Mouse (Mus musculus): Measurements from ENCODE around the gene Dhrs7.
"Not testable (repeated sequence)": the region's sequence is repeated elsewhere in the genome, so short reads cannot be mapped to it uniquely, and the experiment has no call there.

The Dhrs7 gene

GRCm38 (mm10) chr12:72664735-72665337, at the start of gene Dhrs7:
Gene Dhrs7 (minus strand): TSS chr12:72664909.
- peak; percentile 62 for DNase-seq (ENCODE audit: low read depth, low spot score)

DNA sequence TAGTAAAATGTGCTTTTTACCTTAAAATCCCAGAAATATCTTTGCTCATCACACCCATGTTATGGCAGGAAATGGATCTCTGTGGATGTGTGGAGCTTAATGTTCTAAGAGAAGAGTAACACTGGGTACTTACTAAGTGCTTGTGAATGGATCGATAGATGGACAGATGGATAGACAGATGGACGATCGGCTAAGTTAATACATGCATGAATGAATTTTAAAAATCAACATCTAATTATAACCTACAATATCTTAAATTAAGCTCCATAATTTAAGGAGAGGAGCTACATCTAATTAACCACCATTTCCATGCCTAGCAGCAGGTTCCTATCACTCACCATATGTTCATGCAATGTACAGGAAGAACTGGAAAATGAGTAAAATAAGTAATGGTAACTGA, 45.3 kb upstream of the Dhrs7 start:
- DNase-seq (ENCODE audit: low read depth, low spot score): no peak

- DNase-seq (ENCODE audit: low read depth, low spot score): no peak
These were observed 39.4 kb upstream of the Dhrs7 start for GRCm38 (mm10) chr12:72704068-72704467.

GRCm38 (mm10) chr12:72700013-72700412, 35.3 kb upstream of the Dhrs7 start:
- DNase-seq (ENCODE audit: low read depth, low spot score): no peak

- no peak for DNase-seq (ENCODE audit: low read depth, low spot score)
These were observed 30.3 kb upstream of the Dhrs7 start for GRCm38 (mm10) chr12:72694901-72695463.

DNA sequence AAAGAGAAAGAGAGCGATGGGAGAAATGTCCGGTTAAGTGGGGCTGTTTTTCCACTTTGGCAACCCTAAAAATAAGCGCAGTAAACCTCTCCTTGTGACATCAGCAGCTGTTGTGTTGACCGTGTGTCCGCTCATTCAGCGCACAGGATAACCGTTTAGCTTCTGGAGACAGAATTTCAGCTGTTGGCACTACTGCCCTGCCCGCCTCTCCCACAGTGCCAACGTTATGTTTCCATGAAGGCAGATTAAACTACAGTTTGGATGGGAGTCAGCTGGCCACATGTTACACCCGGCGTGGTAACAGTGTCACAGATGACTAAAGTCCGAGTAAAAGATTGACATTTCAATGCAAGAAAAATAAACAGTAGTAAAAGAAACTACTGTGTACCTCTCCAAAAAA, 29.7 kb upstream of the Dhrs7 start:
- no peak for DNase-seq (ENCODE audit: low read depth, low spot score)

GRCm38 (mm10) chr12:72693895-72694294, 29.2 kb upstream of the Dhrs7 start:
- peak; percentile 43 for DNase-seq (ENCODE audit: low read depth, low spot score)

GRCm38 (mm10) chr12:72688281-72688680, 23.6 kb upstream of the Dhrs7 start:
- DNase-seq (ENCODE audit: low read depth, low spot score): peak; percentile 54

DNA sequence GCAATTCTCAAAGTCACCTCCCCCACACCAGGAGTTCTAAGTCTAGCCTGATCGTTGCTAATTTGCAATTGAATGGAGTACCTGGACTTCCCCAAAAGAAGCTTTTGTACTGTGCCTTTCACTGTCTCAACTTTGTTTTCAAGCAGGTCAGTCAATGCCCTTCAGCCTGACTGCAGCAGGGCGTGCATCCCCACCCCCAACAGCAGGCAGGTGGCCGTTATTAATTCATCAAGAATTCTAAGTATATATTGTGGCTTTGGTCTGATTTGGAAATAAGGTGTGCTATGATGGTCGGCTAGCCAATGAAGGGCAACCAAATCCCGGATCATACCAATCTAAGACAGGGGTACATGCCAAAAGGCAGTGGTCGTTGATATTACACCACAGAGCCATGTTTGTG, 23.0 kb upstream of the Dhrs7 start:
- DNase-seq (ENCODE audit: low read depth, low spot score): not testable (repeated sequence)

DNA sequence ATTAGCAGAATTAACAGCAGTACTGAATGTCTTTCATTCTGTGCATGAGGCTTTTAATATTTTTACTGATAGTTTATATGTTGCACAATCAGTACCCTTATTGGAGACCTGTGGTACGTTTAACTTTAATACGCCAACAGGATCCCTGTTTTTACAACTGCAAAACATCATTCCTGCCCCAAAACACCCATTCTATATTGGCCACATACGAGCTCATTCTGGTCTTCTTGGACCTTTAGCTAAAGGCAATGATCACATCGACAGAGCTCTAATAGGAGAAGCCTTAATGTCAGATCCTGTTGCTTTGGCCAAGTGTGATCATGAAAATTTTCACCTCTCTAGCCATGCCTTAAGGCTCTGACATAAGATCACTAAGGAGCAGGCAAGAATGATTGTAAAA, 21.9 kb upstream of the Dhrs7 start:
- DNase-seq (ENCODE audit: low read depth, low spot score): not testable (repeated sequence)

GRCm38 (mm10) chr12:72683612-72684011, 18.9 kb upstream of the Dhrs7 start:
- DNase-seq (ENCODE audit: low read depth, low spot score): no peak

DNA sequence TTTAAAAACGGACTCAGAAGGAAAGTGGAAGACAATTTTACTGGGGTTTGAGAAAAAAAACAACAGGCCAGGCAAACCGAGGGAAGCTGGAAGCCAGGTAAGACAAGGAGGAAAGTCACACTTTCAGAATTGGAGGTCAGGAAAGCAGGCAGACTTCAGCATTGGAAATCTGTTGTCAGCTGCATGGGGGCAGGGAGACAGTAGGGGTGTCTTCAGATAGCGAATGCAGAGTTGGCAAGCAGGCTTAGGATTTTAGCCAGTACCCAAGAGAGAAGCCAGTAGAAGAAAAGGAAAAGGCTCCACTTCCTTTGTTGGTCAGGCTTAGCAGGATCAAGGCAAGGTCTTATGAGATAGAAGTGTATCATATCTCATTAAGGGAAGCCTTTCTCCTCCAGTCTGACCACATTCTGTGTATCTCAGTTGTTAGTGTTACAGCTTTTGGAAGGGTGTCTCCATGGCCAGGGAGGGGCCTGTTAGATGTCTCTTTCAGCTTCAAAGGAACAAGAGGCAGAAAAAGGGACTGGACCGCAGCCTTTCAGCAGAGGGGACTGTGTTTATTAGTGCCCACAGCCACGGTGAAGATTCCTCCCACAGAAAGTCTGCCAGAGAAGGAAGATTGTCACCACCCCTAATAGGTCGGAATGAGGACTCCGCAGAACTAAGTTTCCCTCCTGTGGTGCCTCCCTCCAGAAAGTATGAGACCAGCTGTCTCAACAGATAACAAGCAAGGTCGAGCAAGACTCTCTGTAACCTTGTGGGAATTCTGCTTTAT, 18.0 kb upstream of the Dhrs7 start:
- no peak for DNase-seq (ENCODE audit: low read depth, low spot score)

GRCm38 (mm10) chr12:72681919-72682318, 17.2 kb upstream of the Dhrs7 start:
- DNase-seq (ENCODE audit: low read depth, low spot score): no peak

- no peak for DNase-seq (ENCODE audit: low read depth, low spot score)
These were observed 14.9 kb upstream of the Dhrs7 start for GRCm38 (mm10) chr12:72679635-72680034.

- no peak for DNase-seq (ENCODE audit: low read depth, low spot score)
These were observed 10.1 kb upstream of the Dhrs7 start for GRCm38 (mm10) chr12:72674820-72675219.

GRCm38 (mm10) chr12:72674079-72674797, 9.5 kb upstream of the Dhrs7 start:
- DNase-seq (ENCODE audit: low read depth, low spot score): no peak

- DNase-seq (ENCODE audit: low read depth, low spot score): no peak
These were observed 6.9 kb upstream of the Dhrs7 start for GRCm38 (mm10) chr12:72671516-72672135.

- no peak for DNase-seq (ENCODE audit: low read depth, low spot score)
These were observed 6.2 kb upstream of the Dhrs7 start for GRCm38 (mm10) chr12:72670921-72671320.

GRCm38 (mm10) chr12:72667868-72668469, 3.3 kb upstream of the Dhrs7 start:
- no peak for DNase-seq (ENCODE audit: low read depth, low spot score)

DNA sequence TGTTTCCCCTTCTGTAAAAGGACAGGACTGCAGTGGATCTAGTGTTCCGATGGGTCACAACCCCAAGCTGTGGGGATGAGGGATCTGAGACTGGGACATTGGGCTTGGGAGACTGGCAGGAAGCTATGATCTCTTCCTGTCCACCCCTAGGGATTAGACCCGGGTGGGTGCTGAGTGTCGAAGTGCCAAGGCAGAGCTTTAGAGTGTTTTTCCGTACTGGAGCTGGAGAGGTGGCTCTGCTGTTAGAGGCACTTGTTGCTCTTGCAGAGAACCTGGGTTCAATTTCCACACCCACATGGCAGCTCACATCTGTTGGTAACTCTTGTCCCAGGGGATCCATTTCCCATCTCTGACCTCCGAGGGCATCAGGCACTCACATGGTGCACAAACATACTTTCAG, 1.3 kb upstream of the Dhrs7 start:
- DNase-seq (ENCODE audit: low read depth, low spot score): no peak

DNA sequence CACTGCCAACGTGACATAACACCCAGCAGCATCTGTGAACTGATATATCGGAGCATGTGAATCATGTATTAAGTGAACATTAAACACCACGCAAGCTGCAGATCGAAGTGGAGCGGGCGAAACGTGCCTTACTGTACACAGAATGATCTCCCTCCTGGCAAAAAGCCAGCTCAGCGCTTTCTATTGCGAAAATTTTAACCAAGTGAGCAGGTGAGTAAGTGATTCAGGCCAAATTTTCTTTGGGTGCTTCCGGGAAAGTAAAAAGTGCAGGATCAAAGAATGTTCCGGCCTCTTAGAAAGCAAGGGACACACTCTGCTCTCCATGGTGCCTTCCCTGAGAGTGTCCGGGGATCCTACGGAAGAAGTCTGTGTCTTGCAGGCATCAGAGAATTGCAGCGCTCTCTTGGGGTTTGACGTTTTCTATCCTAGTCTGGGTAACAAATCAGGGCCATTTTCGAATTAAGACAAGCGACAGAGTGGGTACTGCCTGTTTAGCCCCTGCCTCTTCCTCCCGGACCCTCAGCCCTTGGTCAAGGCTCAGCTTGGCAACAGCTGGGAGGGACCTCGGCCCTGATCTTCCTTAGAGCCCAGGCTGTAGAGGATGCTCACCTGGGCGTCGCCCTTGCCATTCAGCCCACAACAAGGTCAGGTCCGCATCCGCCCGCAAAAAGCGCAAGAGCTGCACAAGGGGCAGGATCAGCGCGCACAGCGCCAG, 532 bp downstream of the Dhrs7 start:
- DNase-seq (ENCODE audit: low read depth, low spot score): no peak

All from retina, adult 2 months (tissue).